31 mouse cellular contexts compared by ENCODE assay signal in the genomic region with DNA sequence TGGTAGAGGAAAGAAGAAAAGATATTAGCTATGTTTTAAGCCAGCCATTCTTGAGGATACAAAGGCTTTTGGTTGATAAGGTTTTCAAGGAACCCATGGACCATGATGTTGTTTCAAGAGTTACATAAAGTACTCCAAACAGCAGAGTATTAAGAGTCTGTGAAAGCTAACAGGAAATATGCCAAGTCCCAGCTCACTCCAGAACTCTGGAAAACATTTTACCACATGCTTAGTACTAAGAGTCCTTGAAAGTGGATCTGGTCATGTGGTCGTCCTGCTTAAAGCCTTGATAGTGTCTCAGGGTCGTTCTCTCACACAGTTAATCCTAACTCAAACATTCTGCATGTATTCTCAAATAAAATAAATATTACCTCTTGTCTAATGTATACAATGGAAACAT.
A peak's percentile ranks its signal among the peaks of the same experiment; 100 is the strongest.
DNase-seq lines count a peak whose midpoint lies in the region; ATAC-seq and TF ChIP-seq lines count a peak whose summit lies in the region.
"Had no signal": no experiment of that assay in that cellular context is flagged by ENCODE, and none has a peak within 500 bp of the region (broad histone marks: within the 10 kb centered on the region; RNA-seq: fewer than 3 reads in every experiment).

No protein-coding gene starts in this region.

- no peaks in the 10 kb centered on the region for H3K79me2 ChIP-seq in heart, adult 2 months (replicated peaks; ENCODE audit: control insufficient read depth, insufficient read depth, low read length)

- no peak overlapping the region for H3K4me2 ChIP-seq in embryonic facial prominence, embryonic 14.5 days (ENCODE audit: low read depth, low read length)
- no peak overlapping the region for H3K4me2 ChIP-seq in lung, embryonic 16.5 days (ENCODE audit: low read depth, low read length)
- H3K4me2 ChIP-seq: heart, embryonic 12.5 days; limb, embryonic 13.5 days; liver, embryonic 12.5 days; midbrain, embryonic 15.5 days; neural tube, embryonic 15.5 days; stomach, embryonic 15.5 days had no signal

- no peak overlapping the region for H3K9ac ChIP-seq in embryonic facial prominence, embryonic 14.5 days (ENCODE audit: low read depth, low read length)
- no peak overlapping the region for H3K9ac ChIP-seq in heart, adult 2 months (ENCODE audit: low read depth, low read length)
- H3K9ac ChIP-seq in lung, embryonic 16.5 days (ENCODE audit: low read length) = no peak overlapping the region
- H3K9ac ChIP-seq: heart, embryonic 12.5 days; limb, embryonic 13.5 days; liver, embryonic 12.5 days; liver, postnatal 0 days; midbrain, embryonic 15.5 days; neural tube, embryonic 15.5 days; stomach, embryonic 15.5 days had no signal

- no peaks in the 10 kb centered on the region for H3K4me1 ChIP-seq in embryonic facial prominence, embryonic 14.5 days (ENCODE audit: control insufficient read depth, insufficient read depth, low read length)
- no peaks in the 10 kb centered on the region for H3K4me1 ChIP-seq in embryonic facial prominence, embryonic 10.5 days
- no peaks in the 10 kb centered on the region for H3K4me1 ChIP-seq in heart, adult 2 months (ENCODE audit: control insufficient read depth, insufficient read depth, low read length)
- peaks cover 3% of the 10 kb centered on the region; the same call in 1 of the 2 replicates for H3K4me1 ChIP-seq in lung, embryonic 16.5 days (replicated peaks; ENCODE audit: control insufficient read depth, insufficient read depth, low read length)
- H3K4me1 ChIP-seq: heart, embryonic 12.5 days; hindbrain, embryonic 10.5 days; liver, embryonic 12.5 days; midbrain, embryonic 10.5 days; midbrain, embryonic 15.5 days; neural tube, embryonic 15.5 days; stomach, embryonic 15.5 days had no signal

- no peak for TF ChIP-seq EP300 in heart, adult 2 months (IDR thresholded peaks at IDR 0.05; ENCODE audit: insufficient read depth, low read depth, low read length)

- H3K27me3 ChIP-seq in embryonic facial prominence, embryonic 14.5 days (replicated peaks; ENCODE audit: control insufficient read depth, insufficient read depth, low read length) = no peaks in the 10 kb centered on the region
- H3K27me3 ChIP-seq in embryonic facial prominence, embryonic 10.5 days (replicated peaks; ENCODE audit: low read depth, poor library complexity, severe bottlenecking) = no peaks in the 10 kb centered on the region
- H3K27me3 ChIP-seq in heart, adult 2 months (ENCODE audit: control insufficient read depth, insufficient read depth, low read length) = no peaks in the 10 kb centered on the region
- no peaks in the 10 kb centered on the region for H3K27me3 ChIP-seq in lung, embryonic 16.5 days (ENCODE audit: control insufficient read depth, insufficient read depth, low read depth, low read length)
- H3K27me3 ChIP-seq: CH12.LX; heart, embryonic 12.5 days; limb, embryonic 13.5 days; liver, embryonic 12.5 days; midbrain, embryonic 15.5 days; neural tube, embryonic 15.5 days; stomach, embryonic 15.5 days had no signal

- H3K36me3 ChIP-seq in embryonic facial prominence, embryonic 14.5 days (ENCODE audit: control insufficient read depth, insufficient read depth, low read length) = no peaks in the 10 kb centered on the region
- H3K36me3 ChIP-seq in embryonic facial prominence, embryonic 10.5 days (replicated peaks) = no peaks in the 10 kb centered on the region
- no peaks in the 10 kb centered on the region for H3K36me3 ChIP-seq in heart, adult 2 months (ENCODE audit: control insufficient read depth, insufficient read depth, low read length)
- peaks cover 4% of the 10 kb centered on the region for H3K36me3 ChIP-seq in lung, embryonic 16.5 days (ENCODE audit: control insufficient read depth, insufficient read depth, low read length)
- H3K36me3 ChIP-seq: heart, embryonic 12.5 days; hindbrain, embryonic 10.5 days; limb, embryonic 13.5 days; liver, embryonic 12.5 days; midbrain, embryonic 10.5 days; midbrain, embryonic 15.5 days; neural tube, embryonic 15.5 days; stomach, embryonic 15.5 days had no signal

- intact Hi-C loops in heart, adult 2 months (cut with DNase I) = no loop called here

- 54% methylated on average over 2 of the region's 2 CpGs for WGBS in embryonic facial prominence, embryonic 14.5 days
- WGBS in embryonic facial prominence, embryonic 10.5 days = 60% methylated on average over 2 of the region's 2 CpGs
- 40% methylated on average over 2 of the region's 2 CpGs for whole genome bisulfite sequencing in heart, adult 2 months
- 33% methylated on average over 2 of the region's 2 CpGs for WGBS in lung, embryonic 16.5 days

- TF ChIP-seq CTCF in heart, adult 2 months (IDR thresholded peaks at IDR 0.05) = no peak

- DNase-seq in embryonic facial prominence, embryonic 14.5 days (ENCODE audit: low spot score) = peak; percentile 22
- DNase-seq in embryonic facial prominence, embryonic 10.5 days (ENCODE audit: low spot score) = no peak
- peak; percentile 13 to 42 for DNase-seq in heart, adult 9 months (ENCODE audit: low spot score in 2 of 2)
- no peak for DNase-seq in heart, adult 2 months
- no peak for DNase-seq in lung, postnatal 4 days
- DNase-seq in thymus, postnatal 10 days (ENCODE audit: low spot score in 2 of 2) = no peak
- no peak for DNase-seq in layer of hippocampus, postnatal 25 days (ENCODE audit: extremely low spot score in 1 of 2, low spot score in 1 of 2)
- DNase-seq: adrenal gland, adult 8-10 months; cerebellum, adult 2 months; cerebellum, postnatal 25 days; gastrocnemius, postnatal 36 days; kidney, adult 18-20 months; kidney, postnatal 10 days; liver, postnatal 0 days; retina, postnatal 1 day; right cerebral cortex, postnatal 14 days; thymus, postnatal 14 days had no signal

- no peak overlapping the region for H3K27ac ChIP-seq in embryonic facial prominence, embryonic 14.5 days (replicated peaks; ENCODE audit: low read depth, low read length)
- H3K27ac ChIP-seq in embryonic facial prominence, embryonic 10.5 days (replicated peaks) = no peak overlapping the region
- no peak overlapping the region for H3K27ac ChIP-seq in heart, adult 2 months
- H3K27ac ChIP-seq in lung, embryonic 16.5 days (ENCODE audit: low read length) = no peak overlapping the region
- H3K27ac ChIP-seq: hindbrain, embryonic 10.5 days; left cerebral cortex, adult 2 months; limb, embryonic 13.5 days; liver, embryonic 12.5 days; midbrain, embryonic 10.5 days; midbrain, embryonic 15.5 days; neural tube, embryonic 15.5 days; stomach, embryonic 15.5 days had no signal

- TF ChIP-seq POLR2A in heart, adult 2 months (IDR thresholded peaks at IDR 0.05; ENCODE audit: insufficient read depth, low read depth, low read length) = no peak

- H3K4me3 ChIP-seq in embryonic facial prominence, embryonic 14.5 days (ENCODE audit: low read depth, low read length) = no peak overlapping the region
- H3K4me3 ChIP-seq in embryonic facial prominence, embryonic 10.5 days = no peak overlapping the region
- no peak overlapping the region for H3K4me3 ChIP-seq in heart, adult 2 months
- H3K4me3 ChIP-seq in lung, embryonic 16.5 days (ENCODE audit: low read length) = no peak overlapping the region
- H3K4me3 ChIP-seq: heart, embryonic 12.5 days; hindbrain, embryonic 10.5 days; left cerebral cortex, adult 2 months; limb, embryonic 13.5 days; liver, embryonic 12.5 days; midbrain, embryonic 10.5 days; midbrain, embryonic 15.5 days; neural tube, embryonic 15.5 days; stomach, embryonic 15.5 days had no signal

- H3K9me3 ChIP-seq in embryonic facial prominence, embryonic 14.5 days (ENCODE audit: control insufficient read depth, low read length) = no peaks in the 10 kb centered on the region
- H3K9me3 ChIP-seq in embryonic facial prominence, embryonic 10.5 days = no peaks in the 10 kb centered on the region
- H3K9me3 ChIP-seq in lung, embryonic 16.5 days (ENCODE audit: control insufficient read depth, low read length) = no peaks in the 10 kb centered on the region
- H3K9me3 ChIP-seq: heart, embryonic 12.5 days; hindbrain, embryonic 10.5 days; limb, embryonic 13.5 days; liver, embryonic 12.5 days; midbrain, embryonic 10.5 days; midbrain, embryonic 15.5 days; neural tube, embryonic 15.5 days; stomach, embryonic 15.5 days had no signal

- ATAC-seq in embryonic facial prominence, embryonic 14.5 days (ENCODE audit: low read depth) = no peak
- ATAC-seq in lung, embryonic 16.5 days (ENCODE audit: low read depth) = peak; percentile 70
- ATAC-seq: activated CD4-positive, CD25-positive, alpha-beta regulatory T cell, adult 4 months; forebrain, embryonic 14.5 days; hindbrain, embryonic 16.5 days; liver, embryonic 12.5 days; liver, postnatal 0 days; midbrain, embryonic 15.5 days had no signal

Comparison
In these comparisons a context has a peak if more than half of its experiments do, and no peak if none do; other contexts are left out.
1. DNase-seq: peak in embryonic facial prominence, embryonic 14.5 days (single experiment) and heart, adult 9 months (2 of 2); none in embryonic facial prominence, embryonic 10.5 days (single experiment), heart, adult 2 months (0 of 2), lung, postnatal 4 days (0 of 2), thymus, postnatal 10 days (0 of 2) and layer of hippocampus, postnatal 25 days (0 of 2).